Mouse (Mus musculus): ENCODE measurements around the gene Sp6.
A peak's percentile ranks its signal among the peaks of the same experiment; 100 is the strongest.

DNA sequence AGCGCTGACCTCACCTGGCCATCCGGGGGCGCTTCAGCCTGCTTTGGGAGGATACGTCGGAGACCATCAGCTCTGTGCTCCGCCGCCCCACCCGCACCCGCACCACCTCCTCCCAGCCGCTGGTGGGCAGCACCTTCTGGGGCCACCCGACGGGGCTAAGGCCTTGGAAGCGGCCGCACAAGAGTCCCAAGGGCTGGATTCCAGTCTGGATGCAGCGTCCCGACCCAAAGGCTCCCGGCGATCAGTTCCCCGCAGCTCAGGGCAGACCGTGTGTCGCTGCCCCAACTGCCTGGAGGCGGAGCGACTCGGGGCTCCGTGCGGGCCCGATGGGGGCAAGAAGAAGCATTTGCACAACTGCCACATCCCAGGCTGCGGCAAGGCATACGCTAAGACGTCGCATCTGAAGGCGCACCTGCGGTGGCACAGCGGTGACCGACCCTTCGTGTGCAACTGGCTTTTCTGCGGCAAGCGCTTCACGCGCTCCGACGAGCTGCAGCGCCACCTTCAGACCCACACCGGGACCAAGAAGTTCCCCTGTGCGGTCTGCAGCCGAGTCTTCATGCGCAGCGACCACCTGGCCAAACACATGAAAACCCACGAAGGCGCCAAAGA, 8.8 kb downstream of the Sp6 start:
- TF ChIP-seq CTCF (conservative IDR thresholded peaks at IDR 0.05; ENCODE audit: insufficient read depth, insufficient read length, low read depth, low read length) (peak; percentile 71), POLR2A (IDR thresholded peaks at IDR 0.05; ENCODE audit: low read depth, low read length) (no peak)

Measured in kidney, adult 2 months (tissue).